Mouse (Mus musculus) embryo, embryonic 10 days (tissue): ENCODE measurements around the gene Sfi1.
"Not testable (repeated sequence)": the region's sequence is repeated elsewhere in the genome, so short reads cannot be mapped to it uniquely, and the experiment has no call there.

Experiments used
- DNase-seq: peaks from one replicate; pipeline ENCODE4 v3.0.0-alpha.2; 2015; ENCODE audit warnings: low spot score

Sfi1 gene

GRCm38 (mm10) chr11:3104501-3105260, 88.6 kb downstream of the Sfi1 start:
- peak; percentile 23 for DNase-seq

- DNase-seq: peak; percentile 9
Observed at GRCm38 (mm10) chr11:3103619-3104164, 89.6 kb downstream of the Sfi1 start.

GRCm38 (mm10) chr11:3102626-3103025, 90.6 kb downstream of the Sfi1 start:
- not testable (repeated sequence) for DNase-seq

GRCm38 (mm10) chr11:3101875-3102494, 91.3 kb downstream of the Sfi1 start:
- DNase-seq: peak; percentile 13

GRCm38 (mm10) chr11:3101072-3101874, 92.0 kb downstream of the Sfi1 start:
- peak; percentile 15 for DNase-seq

- DNase-seq: peak; percentile 72
Observed at GRCm38 (mm10) chr11:3100066-3100645, 93.1 kb downstream of the Sfi1 start.
